Mouse (Mus musculus) cerebellum, adult (tissue): ENCODE measurements at regions not wholly inside any gene's neighbourhood (a gene's known extent, or its start where the extent isn't known, plus 50 kb on each side); places are given as distances from the start of the nearest gene placed in this dataset.
A peak's percentile ranks its signal among the peaks of the same experiment; 100 is the strongest.

Experiments
- ATAC-seq: cut with Nextera tagmentation; 2 replicates; pipeline ENCODE4 v1.9.2; 2017; ENCODE audit warnings: mild to moderate bottlenecking, moderate library complexity, mixed read lengths; ENCODE audit not compliant: insufficient number of reproducible peaks, low FRiP score, low TSS enrichment

DNA sequence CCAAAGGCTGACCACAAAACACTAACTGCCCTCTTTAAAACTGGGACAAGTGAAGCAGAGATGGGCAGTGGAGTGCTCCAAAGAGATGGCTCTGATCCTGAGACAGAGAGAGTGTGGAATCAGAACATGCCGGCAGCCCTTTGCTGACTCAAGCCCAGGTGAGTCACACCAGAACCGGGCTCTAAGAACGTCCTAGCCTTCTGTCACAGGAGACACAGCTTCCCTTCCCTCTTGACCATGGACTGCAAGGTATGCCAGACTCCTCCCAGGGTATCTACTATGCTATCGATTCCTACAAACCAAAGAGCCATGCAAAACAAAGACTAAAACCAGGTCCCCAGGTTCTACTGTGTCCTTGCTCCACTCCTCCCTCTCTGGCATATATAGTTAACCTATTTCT is 98.0 kb downstream of the Dhx15 start:
- ATAC-seq, result 0 out of 2 replicates have a peak, but pooled peaks have one; percentile 31

- ATAC-seq, result no peak
These were observed 102.2 kb downstream of the Dhx15 start for GRCm38 (mm10) chr5:52088131-52088530.

DNA sequence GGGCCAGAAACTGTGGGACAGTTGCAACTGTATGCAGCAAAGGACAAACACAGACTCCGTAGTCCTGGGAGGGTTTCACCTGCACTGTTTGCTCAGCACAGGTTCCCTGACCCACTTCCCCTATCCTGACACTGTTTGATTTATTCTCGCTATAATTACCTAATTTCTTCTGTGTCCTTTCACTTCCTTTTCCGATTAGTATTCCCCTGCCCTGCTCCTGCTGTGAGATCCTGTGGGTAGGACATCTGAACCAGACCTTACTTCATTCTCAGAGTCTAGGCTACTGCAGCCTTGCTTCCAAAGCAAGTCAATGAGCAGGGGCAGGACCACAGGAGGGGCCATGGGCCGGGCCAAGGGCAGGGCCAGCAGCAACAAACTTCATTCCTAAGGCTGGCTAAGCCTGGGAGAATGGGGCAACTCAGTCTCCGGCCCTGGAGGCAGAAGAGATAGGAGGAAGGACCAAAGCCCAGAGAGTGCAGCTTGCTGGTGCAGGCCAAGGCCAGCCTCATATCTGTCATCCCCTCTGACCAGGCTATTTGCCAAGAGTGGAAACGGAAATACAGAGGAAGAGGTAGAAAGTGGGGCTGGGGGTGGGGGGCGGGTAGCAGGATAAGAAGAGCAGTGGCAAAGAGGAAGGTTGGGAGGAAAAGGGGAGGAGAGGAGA is 103.4 kb downstream of the Dhx15 start:
- no peak for ATAC-seq

GRCm38 (mm10) chr5:52080268-52080667 is 110.0 kb downstream of the Dhx15 start:
- peak; percentile 66 for ATAC-seq

GRCm38 (mm10) chr5:52077696-52078095 is 112.6 kb downstream of the Dhx15 start:
- no peak for ATAC-seq

- no peak for ATAC-seq
These were observed 115.2 kb downstream of the Dhx15 start for GRCm38 (mm10) chr5:52075096-52075495.

DNA sequence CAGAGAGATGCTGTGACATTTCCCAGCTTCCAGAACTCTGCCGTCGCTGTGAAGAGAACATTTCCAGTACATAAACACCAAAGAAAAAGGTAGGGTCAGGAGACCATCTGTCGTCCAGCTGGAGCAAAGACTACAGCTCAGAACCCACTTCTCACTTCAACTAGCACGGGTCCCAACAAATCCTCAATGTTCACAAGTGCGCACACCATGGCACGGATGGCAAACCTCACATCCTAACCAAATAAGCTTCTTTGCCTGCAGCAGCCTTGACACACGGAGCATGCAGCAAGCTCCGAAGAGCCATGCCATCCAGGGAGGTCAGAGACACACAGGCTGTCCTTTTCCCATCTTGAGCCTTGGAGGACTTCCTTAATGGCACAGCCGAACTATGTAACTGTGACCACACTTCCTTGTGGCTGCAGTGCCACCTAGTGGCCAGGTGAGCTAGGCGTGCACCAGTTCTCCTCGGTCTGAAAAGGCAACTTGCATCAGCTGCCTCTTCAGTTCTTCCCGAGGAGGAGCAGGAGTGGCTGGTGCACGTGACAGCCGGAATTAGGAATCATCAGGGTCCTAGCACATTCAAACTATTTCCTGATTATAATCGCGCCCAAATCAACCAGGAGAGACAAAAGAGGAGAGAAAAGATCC is 125.4 kb downstream of the Dhx15 start:
- peak; percentile 90 for ATAC-seq

GRCm38 (mm10) chr5:52062214-52062613 is 128.1 kb downstream of the Dhx15 start:
- no peak for ATAC-seq

- ATAC-seq, result no peak
These were observed 129.1 kb downstream of the Dhx15 start for GRCm38 (mm10) chr5:52061226-52061625.

- ATAC-seq, result no peak
These were observed 133.1 kb downstream of the Dhx15 start for GRCm38 (mm10) chr5:52057261-52057660.

DNA sequence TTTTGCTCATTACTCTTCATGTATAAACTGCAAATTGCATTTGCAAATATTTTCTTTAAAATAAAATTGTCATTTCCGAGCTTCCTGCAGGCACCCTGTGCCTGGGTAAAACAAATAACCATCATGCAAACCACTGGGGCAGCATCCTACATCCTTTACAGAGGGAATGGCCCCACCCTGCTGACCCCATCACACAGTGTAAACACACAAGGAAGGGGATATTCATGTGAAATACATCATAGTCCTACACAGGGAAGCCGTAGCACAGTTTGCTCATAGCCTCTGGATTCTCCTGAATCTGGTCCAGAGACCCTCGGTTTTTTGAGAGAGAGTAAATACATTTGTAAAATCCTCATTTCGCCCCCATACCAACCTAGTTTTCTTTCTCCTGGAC is 138.2 kb downstream of the Dhx15 start:
- ATAC-seq, result 0 out of 2 replicates have a peak, but pooled peaks have one; percentile 8

GRCm38 (mm10) chr5:52051383-52052071 is 138.8 kb downstream of the Dhx15 start:
- ATAC-seq, result peak; percentile 57

DNA sequence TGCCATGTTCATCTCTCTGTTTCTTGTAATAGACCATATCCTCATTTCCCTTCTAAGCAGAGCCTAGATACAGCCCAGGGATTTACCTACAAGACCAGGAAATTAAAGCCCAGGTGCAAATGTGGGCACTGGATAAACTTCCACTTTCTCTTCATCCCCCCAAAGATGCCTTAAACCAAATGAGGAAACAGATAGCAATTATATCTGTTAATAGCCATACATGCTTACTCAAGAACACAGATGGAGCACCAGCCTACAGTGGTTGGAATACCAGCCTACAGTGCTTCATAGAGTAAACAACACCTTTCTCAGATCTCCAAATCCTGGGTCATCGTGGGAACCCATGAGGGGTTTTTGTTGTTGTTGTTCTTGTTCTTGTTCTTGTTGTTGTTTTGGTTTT is 141.5 kb downstream of the Dhx15 start:
- no peak for ATAC-seq

- ATAC-seq, result no peak
These were observed 143.6 kb downstream of the Dhx15 start for GRCm38 (mm10) chr5:52046704-52047103.

GRCm38 (mm10) chr5:52044101-52044500 is 146.2 kb downstream of the Dhx15 start:
- no peak for ATAC-seq

GRCm38 (mm10) chr5:52041447-52041846 is 148.9 kb downstream of the Dhx15 start:
- no peak for ATAC-seq

DNA sequence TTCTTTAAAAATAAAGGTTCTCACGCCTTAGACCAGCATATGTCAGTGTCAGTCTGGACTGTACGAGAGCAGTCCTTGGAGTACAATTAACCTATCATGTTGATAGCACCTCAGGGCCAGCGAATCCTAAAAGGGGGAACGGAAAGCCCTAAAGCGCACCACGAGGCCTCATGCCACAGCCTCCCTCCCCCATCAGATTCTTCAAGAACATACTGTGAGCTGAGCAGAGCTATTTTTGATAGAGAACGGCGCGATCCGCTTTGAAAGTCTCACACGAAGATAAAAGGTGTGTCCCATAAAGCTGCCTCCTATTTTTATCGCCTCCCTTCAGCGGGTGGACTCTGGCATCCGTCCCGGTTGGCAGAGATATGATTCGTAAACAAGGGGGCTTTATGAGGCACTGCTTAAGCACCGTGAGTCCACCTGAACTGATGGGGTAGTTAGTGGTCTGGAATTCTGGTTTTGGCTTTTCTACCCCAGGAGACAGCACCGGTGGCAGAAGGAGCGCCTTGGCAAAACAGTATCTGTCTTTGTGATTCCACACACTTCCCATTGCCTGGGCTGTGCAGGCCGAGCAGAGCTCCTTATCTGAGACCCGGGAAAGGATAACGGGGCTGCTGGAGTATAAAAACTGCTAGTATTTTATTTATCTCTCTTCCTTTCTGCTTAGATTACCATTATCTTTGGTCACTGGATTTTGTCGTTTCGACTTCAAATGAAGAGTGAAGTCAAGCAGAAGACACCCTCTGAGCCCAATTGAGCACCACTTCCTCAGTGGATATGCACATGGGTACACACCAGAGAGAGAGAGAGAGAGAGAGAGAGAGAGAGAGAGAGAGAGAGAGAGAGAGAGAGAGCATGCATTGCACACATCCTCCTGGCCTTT is 149.6 kb downstream of the Dhx15 start:
- peak; percentile 80 for ATAC-seq

DNA sequence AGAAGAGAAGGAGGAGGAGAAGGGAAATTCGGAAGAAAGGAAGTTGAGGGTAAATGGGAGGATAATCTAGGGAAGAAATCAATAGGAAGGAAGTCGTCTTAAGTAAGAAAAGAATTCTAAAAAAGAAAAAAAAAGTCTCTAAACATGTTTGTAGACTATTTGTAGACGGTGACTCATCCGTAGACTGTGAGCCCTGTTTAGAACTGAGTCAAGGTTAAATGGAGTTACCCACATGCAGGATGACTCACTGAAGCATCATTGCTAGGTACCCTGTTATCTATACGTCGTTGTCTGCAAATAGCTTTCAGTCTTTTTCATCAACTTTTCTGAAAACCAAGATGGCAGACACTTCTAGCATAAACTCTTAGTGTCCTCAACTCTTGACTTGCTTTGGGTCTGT is 155.0 kb downstream of the Dhx15 start:
- ATAC-seq, result no peak

DNA sequence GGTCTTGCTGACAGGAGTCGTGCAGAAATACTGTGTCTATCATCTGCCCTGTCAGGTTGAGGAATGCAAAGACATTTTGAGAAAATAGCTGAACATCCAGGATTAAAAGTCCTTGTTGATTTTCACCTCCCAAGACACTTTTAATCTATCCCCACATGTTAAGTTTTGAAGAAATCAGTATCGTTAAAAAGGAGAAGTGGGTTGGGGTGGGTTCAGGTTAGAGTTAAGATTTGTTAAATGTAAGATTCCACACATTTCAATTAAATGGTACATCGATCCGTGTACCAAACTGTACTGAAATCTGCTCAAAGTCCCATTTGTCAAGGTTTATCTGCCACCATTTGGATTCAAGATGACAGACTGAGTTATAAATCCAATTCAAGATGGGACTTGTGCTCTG is 162.8 kb downstream of the Dhx15 start:
- no peak for ATAC-seq

DNA sequence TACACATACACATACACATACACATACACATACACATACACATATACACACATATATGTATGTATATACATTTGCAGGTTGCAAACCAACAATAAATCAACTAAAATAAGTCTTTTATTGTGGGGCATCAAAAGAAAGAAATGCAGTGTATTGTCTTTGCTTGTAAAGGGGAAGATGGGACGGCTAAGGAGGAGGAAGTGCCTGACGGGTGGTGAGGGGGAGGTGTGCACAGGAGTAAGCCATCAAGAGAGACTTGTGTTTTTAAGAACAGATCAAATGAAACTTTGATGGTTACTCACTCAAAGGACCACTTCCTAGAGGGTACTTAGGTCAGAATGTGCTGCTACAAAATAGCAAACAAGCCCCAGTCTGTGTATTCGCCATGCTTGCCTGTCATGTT is 164.2 kb downstream of the Dhx15 start:
- no peak for ATAC-seq

GRCm38 (mm10) chr5:52023212-52023611 is 167.1 kb downstream of the Dhx15 start:
- peak; percentile 83 for ATAC-seq
